Mouse (Mus musculus): Measurements from ENCODE around the gene Atl2.

The Atl2 gene

GRCm38 (mm10) chr17:79911718-79912117, 15.8 kb upstream of the Atl2 start:
- no peak for TF ChIP-seq GATA4 (IDR thresholded peaks at IDR 0.05; ENCODE audit: insufficient replicate concordance, low read length)

GRCm38 (mm10) chr17:79909571-79909970, 13.6 kb upstream of the Atl2 start:
- no peak for TF ChIP-seq GATA4 (IDR thresholded peaks at IDR 0.05; ENCODE audit: insufficient replicate concordance, low read length)

GRCm38 (mm10) chr17:79907698-79908097, 11.8 kb upstream of the Atl2 start:
- no peak for TF ChIP-seq GATA4 (IDR thresholded peaks at IDR 0.05; ENCODE audit: insufficient replicate concordance, low read length)

GRCm38 (mm10) chr17:79906791-79907494, 11.0 kb upstream of the Atl2 start:
- TF ChIP-seq GATA4 (IDR thresholded peaks at IDR 0.05; ENCODE audit: insufficient replicate concordance, low read length): no peak

GRCm38 (mm10) chr17:79904593-79904992, 8.7 kb upstream of the Atl2 start:
- TF ChIP-seq GATA4 (IDR thresholded peaks at IDR 0.05; ENCODE audit: insufficient replicate concordance, low read length): no peak

- TF ChIP-seq GATA4 (IDR thresholded peaks at IDR 0.05; ENCODE audit: insufficient replicate concordance, low read length): no peak
Measured at GRCm38 (mm10) chr17:79901207-79901606, 5.3 kb upstream of the Atl2 start.

GRCm38 (mm10) chr17:79898156-79898746, 2.3 kb upstream of the Atl2 start:
- TF ChIP-seq GATA4 (IDR thresholded peaks at IDR 0.05; ENCODE audit: insufficient replicate concordance, low read length): no peak

GRCm38 (mm10) chr17:79897666-79898065, 1.7 kb upstream of the Atl2 start:
- TF ChIP-seq GATA4 (IDR thresholded peaks at IDR 0.05; ENCODE audit: insufficient replicate concordance, low read length): no peak

- TF ChIP-seq GATA4 (IDR thresholded peaks at IDR 0.05; ENCODE audit: insufficient replicate concordance, low read length): no peak
Measured at GRCm38 (mm10) chr17:79894971-79895882, 696 bp downstream of the Atl2 start.

GRCm38 (mm10) chr17:79894054-79894453, 1.9 kb downstream of the Atl2 start:
- TF ChIP-seq GATA4 (IDR thresholded peaks at IDR 0.05; ENCODE audit: insufficient replicate concordance, low read length): peak; percentile 15; the same call in 1 of the 2 replicates

- TF ChIP-seq GATA4 (IDR thresholded peaks at IDR 0.05; ENCODE audit: insufficient replicate concordance, low read length): no peak
Measured at GRCm38 (mm10) chr17:79891944-79892343, 4.0 kb downstream of the Atl2 start.

- no peak for TF ChIP-seq GATA4 (IDR thresholded peaks at IDR 0.05; ENCODE audit: insufficient replicate concordance, low read length)
Measured at GRCm38 (mm10) chr17:79887926-79888325, 8.0 kb downstream of the Atl2 start.

- TF ChIP-seq GATA4 (IDR thresholded peaks at IDR 0.05; ENCODE audit: insufficient replicate concordance, low read length): no peak
Measured at GRCm38 (mm10) chr17:79883198-79883597, 12.7 kb downstream of the Atl2 start.

- TF ChIP-seq GATA4 (IDR thresholded peaks at IDR 0.05; ENCODE audit: insufficient replicate concordance, low read length): no peak
Measured at GRCm38 (mm10) chr17:79865027-79865426, 30.9 kb downstream of the Atl2 start.

GRCm38 (mm10) chr17:79864503-79864902, 31.4 kb downstream of the Atl2 start:
- TF ChIP-seq GATA4 (IDR thresholded peaks at IDR 0.05; ENCODE audit: insufficient replicate concordance, low read length): no peak

GRCm38 (mm10) chr17:79862038-79862437, 33.9 kb downstream of the Atl2 start:
- TF ChIP-seq GATA4 (IDR thresholded peaks at IDR 0.05; ENCODE audit: insufficient replicate concordance, low read length): no peak

Measured in liver, adult (tissue).